In the genomic region with DNA sequence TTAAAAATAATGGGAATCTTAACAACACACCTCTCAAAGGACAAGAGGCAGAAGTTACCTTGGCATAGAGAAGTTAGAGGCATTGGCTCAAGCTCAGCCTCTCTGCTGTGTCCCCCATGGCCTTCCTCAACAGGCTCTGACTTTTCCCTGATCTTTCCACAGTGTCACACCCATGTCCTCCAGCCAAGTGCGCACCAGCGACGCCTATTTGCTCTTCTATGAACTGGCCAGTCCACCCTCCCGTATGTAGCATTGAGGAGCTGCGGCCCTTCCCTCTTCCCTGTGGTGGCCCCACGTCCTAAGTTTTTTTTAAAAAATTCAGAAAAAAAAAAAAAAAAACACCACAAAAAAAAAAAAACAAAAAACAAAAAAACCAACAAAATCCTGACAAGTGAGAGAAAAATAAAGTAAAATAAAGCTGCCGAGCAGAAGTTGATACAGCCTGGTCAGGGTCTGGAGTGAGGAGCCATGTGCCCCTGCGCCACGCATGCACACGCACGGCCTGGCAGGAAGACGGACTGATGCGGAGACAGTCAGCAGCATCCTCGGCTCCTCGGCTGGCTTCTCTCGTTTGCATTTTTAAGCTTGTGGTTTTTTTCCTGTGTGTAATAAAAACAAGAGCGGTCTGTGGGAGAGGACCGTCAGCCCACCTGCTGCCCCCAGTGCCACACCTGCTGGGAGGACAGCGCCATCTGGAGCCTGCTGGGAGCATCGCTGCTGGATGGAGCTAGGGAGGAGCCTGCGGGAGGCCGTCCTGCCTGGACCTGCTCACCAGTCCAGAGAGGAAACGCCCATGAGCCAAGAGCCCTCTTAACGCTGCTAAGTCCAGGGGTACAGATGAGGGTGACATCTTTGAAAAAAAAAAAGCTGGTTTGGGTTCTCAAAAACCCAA, we compare ENCODE assay signal across 8 mouse cellular contexts. TPM values are rescaled to one million over a fixed set of nuclear protein-coding genes. Genes with fewer than 3 reads are reported as not detected.
DNase-seq lines count a peak whose midpoint lies in the region; ATAC-seq and TF ChIP-seq lines count a peak whose summit lies in the region.

No protein-coding gene starts in this region.

- H3K9me3 ChIP-seq in forebrain, embryonic 11.5 days (ENCODE audit: control insufficient read depth, low read length), result no peaks in the 10 kb centered on the region
- H3K9me3 ChIP-seq in neural tube, embryonic 14.5 days (ENCODE audit: control insufficient read depth, low read length), result no peaks in the 10 kb centered on the region

- peak; percentile 96 for DNase-seq in A20 (ENCODE audit: low read depth, low spot score)
- peak; percentile 89 for DNase-seq in forebrain, embryonic 11.5 days (ENCODE audit: low spot score)
- DNase-seq in heart, postnatal 10 days, result peak; percentile 87 to 90
- peak; percentile 83 to 90 for DNase-seq in kidney, postnatal 36 days
- peak; percentile 79 for DNase-seq in lung, adult 2 months
- DNase-seq in testis, postnatal 10 days (ENCODE audit: low spot score), result peak; percentile 87

- H3K4me3 ChIP-seq in bone marrow, adult 2 months (replicated peaks; ENCODE audit: control insufficient read depth, low read depth, low read length), result no peak overlapping the region
- H3K4me3 ChIP-seq in forebrain, embryonic 11.5 days (ENCODE audit: low read depth, low read length), result no peak overlapping the region
- no peak overlapping the region for H3K4me3 ChIP-seq in lung, adult 2 months (replicated peaks; ENCODE audit: extremely low read depth, low read depth, low read length)
- 0 out of 2 replicates have a peak overlapping the region, but pooled peaks have one; percentile 3 for H3K4me3 ChIP-seq in neural tube, embryonic 14.5 days (ENCODE audit: low read depth, low read length)

- no peak overlapping the region for H3K27ac ChIP-seq in bone marrow, adult 2 months (ENCODE audit: control insufficient read depth, insufficient read depth, low read depth, low read length, poor library complexity)
- no peak overlapping the region for H3K27ac ChIP-seq in forebrain, embryonic 11.5 days (ENCODE audit: low read depth, low read length)
- H3K27ac ChIP-seq in neural tube, embryonic 14.5 days (ENCODE audit: low read depth, low read length), result no peak overlapping the region

- no peaks in the 10 kb centered on the region for H3K36me3 ChIP-seq in forebrain, embryonic 11.5 days (ENCODE audit: control insufficient read depth, insufficient read depth, low read length)
- no peaks in the 10 kb centered on the region for H3K36me3 ChIP-seq in neural tube, embryonic 14.5 days (ENCODE audit: control insufficient read depth, insufficient read depth, low read length)

- no peak overlapping the region for H3K4me2 ChIP-seq in forebrain, embryonic 11.5 days (ENCODE audit: low read depth, low read length, severe bottlenecking)
- H3K4me2 ChIP-seq in neural tube, embryonic 14.5 days (ENCODE audit: low read depth, low read length), result peak overlapping the region; percentile 30; the same call in 1 of the 2 replicates

- intact Hi-C loops in heart, postnatal 10 days (cut with DNase I), result loop anchor here (2.0 kb wide), 1 partner anchor 21 kb away; no protein-coding TSS in a partner anchor

- peaks cover 3% of the 10 kb centered on the region; the same call in 1 of the 2 replicates for H3K4me1 ChIP-seq in bone marrow, adult 2 months (ENCODE audit: control insufficient read depth, insufficient read depth, low read length)
- H3K4me1 ChIP-seq in forebrain, embryonic 11.5 days (replicated peaks; ENCODE audit: control insufficient read depth, insufficient read depth, low read length), result peaks cover 5% of the 10 kb centered on the region; the same call in 1 of the 2 replicates
- peaks cover 4% of the 10 kb centered on the region; the same call in 1 of the 2 replicates for H3K4me1 ChIP-seq in lung, adult 2 months (ENCODE audit: control insufficient read depth, insufficient read depth, low read length)
- H3K4me1 ChIP-seq in neural tube, embryonic 14.5 days (ENCODE audit: control insufficient read depth, insufficient read depth, low read length), result peaks cover 4% of the 10 kb centered on the region

- no peak for TF ChIP-seq POLR2A in bone marrow, adult 2 months (IDR thresholded peaks at IDR 0.05; ENCODE audit: borderline replicate concordance, control insufficient read depth, low read depth, low read length)
- TF ChIP-seq POLR2A in lung, adult 2 months (IDR thresholded peaks at IDR 0.05; ENCODE audit: borderline replicate concordance, extremely low read depth, low read depth, low read length), result no peak

- peak; percentile 61; the same call in 1 of the 2 replicates for ATAC-seq in forebrain, embryonic 11.5 days (replicated peaks; ENCODE audit: low FRiP score)
- 0 out of 2 replicates have a peak, but pooled peaks have one; percentile 42 for ATAC-seq in neural tube, embryonic 14.5 days (ENCODE audit: low read depth)

- 39% methylated on average over 24 of the region's 24 CpGs for WGBS in bone marrow, adult 2 months
- WGBS in forebrain, embryonic 11.5 days, result 35% methylated on average over 24 of the region's 24 CpGs
- 45% methylated on average over 24 of the region's 24 CpGs for WGBS in lung, adult 2 months
- WGBS in neural tube, embryonic 14.5 days, result 24% methylated on average over 24 of the region's 24 CpGs

- TF ChIP-seq CTCF in bone marrow, adult 2 months (IDR thresholded peaks at IDR 0.05; ENCODE audit: control insufficient read depth, insufficient read depth, low read length), result peak; percentile 88
- peak; percentile 67 for TF ChIP-seq CTCF in lung, adult 2 months (IDR thresholded peaks at IDR 0.05; ENCODE audit: insufficient read depth, low read length)

- no peak overlapping the region for H3K9ac ChIP-seq in forebrain, embryonic 11.5 days (ENCODE audit: low read length)
- H3K9ac ChIP-seq in neural tube, embryonic 14.5 days (replicated peaks; ENCODE audit: low read depth, low read length), result 0 out of 2 replicates have a peak overlapping the region, but pooled peaks have one; percentile 8

- H3K27me3 ChIP-seq in forebrain, embryonic 11.5 days (ENCODE audit: control insufficient read depth, insufficient read depth, low read length), result no peaks in the 10 kb centered on the region; the same call in 1 of the 2 replicates
- no peaks in the 10 kb centered on the region for H3K27me3 ChIP-seq in neural tube, embryonic 14.5 days (ENCODE audit: control insufficient read depth, insufficient read depth, low read length)

RNA-seq across cellular contexts. Expression of a gene that starts 7.7 kb away (rescaled TPM):
- 0.95 TPM in 1 of 2 replicates, not detected in the other for polyA plus RNA-seq in bone marrow, adult 2 months (2011; ENCODE audit: insufficient read depth, insufficient read length, low replicate concordance, missing spikeins)
- 0.11 TPM in 1 of 2 replicates, not detected in the other for polyA plus RNA-seq in forebrain, embryonic 11.5 days (2014; fragmentation: Nextera tagmentation; extraction: Ambion mirVana)
- not detected for total RNA-seq in heart, postnatal 10 days (2021)
- 0.25 and 0.34 TPM in 2 replicates for polyA plus RNA-seq in lung, adult 2 months (2012; rRNA removed)
- not detected in 2 replicates for polyA plus RNA-seq in neural tube, embryonic 14.5 days (2014; fragmentation: Nextera tagmentation; extraction: Ambion mirVana)

RNA-seq across cellular contexts. Expression of a gene that starts 13.2 kb away (rescaled TPM):
- polyA plus RNA-seq in bone marrow, adult 2 months (2011; ENCODE audit: insufficient read depth, insufficient read length, low replicate concordance, missing spikeins), result 3.3 TPM in 1 of 2 replicates, not detected in the other
- polyA plus RNA-seq in forebrain, embryonic 11.5 days (2014; fragmentation: Nextera tagmentation; extraction: Ambion mirVana), result 0.47 and 0.79 TPM in 2 replicates
- total RNA-seq in heart, postnatal 10 days (2021), result 10 to 100 TPM; 15.5 to 21.3 TPM
- 29.0 and 31.0 TPM in 2 replicates for polyA plus RNA-seq in lung, adult 2 months (2012; rRNA removed)
- 6.7 and 8.0 TPM in 2 replicates for polyA plus RNA-seq in neural tube, embryonic 14.5 days (2014; fragmentation: Nextera tagmentation; extraction: Ambion mirVana)

RNA-seq across cellular contexts. Expression of a gene that starts 19.4 kb away (rescaled TPM):
- polyA plus RNA-seq in bone marrow, adult 2 months (2011; ENCODE audit: insufficient read depth, insufficient read length, low replicate concordance, missing spikeins), result not detected in 2 replicates
- polyA plus RNA-seq in forebrain, embryonic 11.5 days (2014; fragmentation: Nextera tagmentation; extraction: Ambion mirVana), result 0.97 TPM in 1 of 2 replicates, not detected in the other
- total RNA-seq in heart, postnatal 10 days (2021), result under 1 TPM; 0.10 to 0.12 TPM
- 0.27 TPM in 1 of 2 replicates, not detected in the other for polyA plus RNA-seq in lung, adult 2 months (2012; rRNA removed)
- 0.08 and 0.10 TPM in 2 replicates for polyA plus RNA-seq in neural tube, embryonic 14.5 days (2014; fragmentation: Nextera tagmentation; extraction: Ambion mirVana)

RNA-seq across cellular contexts. Expression of a gene that starts 19.5 kb away (rescaled TPM):
- polyA plus RNA-seq in bone marrow, adult 2 months (2011; ENCODE audit: insufficient read depth, insufficient read length, low replicate concordance, missing spikeins), result 11.2 and 28.8 TPM in 2 replicates
- 82.3 and 85.2 TPM in 2 replicates for polyA plus RNA-seq in forebrain, embryonic 11.5 days (2014; fragmentation: Nextera tagmentation; extraction: Ambion mirVana)
- total RNA-seq in heart, postnatal 10 days (2021), result 10 to 100 TPM; 18.1 TPM
- 24.6 and 25.0 TPM in 2 replicates for polyA plus RNA-seq in lung, adult 2 months (2012; rRNA removed)
- polyA plus RNA-seq in neural tube, embryonic 14.5 days (2014; fragmentation: Nextera tagmentation; extraction: Ambion mirVana), result 28.9 and 32.6 TPM in 2 replicates

RNA-seq across cellular contexts. Expression of a gene that starts 27.0 kb away (rescaled TPM):
- 1.2 and 2.6 TPM in 2 replicates for polyA plus RNA-seq in bone marrow, adult 2 months (2011; ENCODE audit: insufficient read depth, insufficient read length, low replicate concordance, missing spikeins)
- polyA plus RNA-seq in forebrain, embryonic 11.5 days (2014; fragmentation: Nextera tagmentation; extraction: Ambion mirVana), result 8.9 and 12.7 TPM in 2 replicates
- 100 to 1,000 TPM; 102 to 150 TPM for total RNA-seq in heart, postnatal 10 days (2021)
- 5.7 and 9.2 TPM in 2 replicates for polyA plus RNA-seq in lung, adult 2 months (2012; rRNA removed)
- 9.4 and 11.7 TPM in 2 replicates for polyA plus RNA-seq in neural tube, embryonic 14.5 days (2014; fragmentation: Nextera tagmentation; extraction: Ambion mirVana)
